Mouse (Mus musculus) hematopoietic stem cell, adult 5-6 weeks (primary cell): ENCODE data around the gene Krt6a. TPM values are rescaled to one million over a fixed set of nuclear protein-coding genes. Genes with fewer than 3 reads are reported as not detected.
"Not testable (repeated sequence)": the region's sequence is repeated elsewhere in the genome, so short reads cannot be mapped to it uniquely, and the experiment has no call there.

Experiments used
- ATAC-seq, 2 experiments: fragments of 125-278 bp in 1 of 2; replicated peaks in 1 of 2; 2 replicates each; pipeline ENCODE4 v1.8.0; 2016 to 2017; ENCODE audit warnings: inconsistent platforms in 2 of 2, mild to moderate bottlenecking in 2 of 2, moderate number of reproducible peaks in 2 of 2, low read depth in 1 of 2, moderate TSS enrichment in 1 of 2; ENCODE audit not compliant: low FRiP score in 2 of 2, poor library complexity in 2 of 2, severe bottlenecking in 2 of 2, insufficient read depth in 1 of 2, low TSS enrichment in 1 of 2
- total RNA-seq: library from RNA; stranded (forward); fragments of 172-1452, 232-1000 nt; gene quantifications from 2 replicates; pipeline ENCODE4 v1.2.3, GENCODE M21; 2017

The Krt6a gene
- total RNA-seq = not detected in 2 replicates

DNA sequence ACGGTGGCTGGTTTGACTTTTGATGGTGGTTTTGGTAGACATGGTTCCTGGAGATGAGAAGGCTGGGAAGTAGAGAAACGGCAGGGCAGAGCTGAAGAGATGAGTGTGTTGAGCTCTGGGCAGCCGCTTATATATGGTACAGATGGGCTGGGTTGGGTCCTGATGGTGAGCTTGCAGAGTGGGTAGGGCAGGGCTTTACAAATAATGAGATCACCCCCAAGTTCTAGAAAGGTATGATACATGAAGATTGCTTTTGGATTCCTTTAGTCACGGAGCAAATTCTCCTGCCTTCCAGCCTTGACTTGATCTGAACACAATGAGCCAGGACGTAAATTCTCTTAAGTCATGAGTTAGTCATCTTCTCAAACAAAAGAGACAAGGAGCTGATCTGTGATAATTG lies at the start of gene Krt6a:
Gene Krt6a (minus strand): TSS at position 101 of the 400 bp plus-strand sequence.
- no peak for ATAC-seq

DNA sequence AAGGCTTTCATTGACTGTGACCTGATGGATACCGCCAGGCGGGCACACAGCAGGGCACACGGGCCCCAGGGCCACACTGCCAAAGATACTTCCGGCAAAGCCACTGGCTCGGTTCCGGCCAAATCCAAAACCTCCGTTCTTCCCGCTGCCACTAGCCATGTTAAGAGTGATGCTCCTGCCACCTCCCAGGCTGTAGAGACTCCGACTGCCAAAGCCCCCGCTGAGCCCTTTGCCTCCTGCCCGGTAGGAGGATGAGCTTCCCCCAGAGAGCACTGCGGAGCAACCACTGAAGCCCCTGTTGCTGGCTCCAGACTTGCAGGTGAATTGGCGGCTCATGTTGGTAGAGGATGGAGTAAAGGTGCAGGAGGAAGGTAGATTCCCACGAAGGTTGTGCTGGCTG lies 48.6 kb upstream of the Krt6a start, which contains the start of gene Krt71:
Gene Krt71 (minus strand): TSS at position 399 of the 400 bp plus-strand sequence.
- ATAC-seq = no peak

DNA sequence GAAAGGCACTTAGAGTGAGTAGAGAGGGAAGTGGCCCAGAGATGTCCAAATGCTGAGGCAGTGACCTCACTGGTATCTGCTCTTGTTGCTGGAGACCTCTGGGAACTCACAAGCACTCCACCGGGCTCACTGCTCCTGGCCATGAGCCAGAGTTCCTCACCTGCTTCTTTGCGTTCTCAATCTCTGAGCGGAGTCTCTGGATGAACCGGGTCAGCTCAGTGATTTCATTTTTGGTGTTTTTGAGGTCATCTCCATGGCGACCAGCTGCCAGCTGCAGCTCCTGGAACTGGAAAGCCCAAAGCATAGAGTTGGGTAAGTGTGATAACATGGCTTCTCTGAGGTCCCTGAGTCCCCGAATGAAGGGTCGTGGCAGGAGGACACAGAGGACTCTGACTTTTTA lies 43.7 kb upstream of the Krt6a start:
- ATAC-seq = no peak

DNA sequence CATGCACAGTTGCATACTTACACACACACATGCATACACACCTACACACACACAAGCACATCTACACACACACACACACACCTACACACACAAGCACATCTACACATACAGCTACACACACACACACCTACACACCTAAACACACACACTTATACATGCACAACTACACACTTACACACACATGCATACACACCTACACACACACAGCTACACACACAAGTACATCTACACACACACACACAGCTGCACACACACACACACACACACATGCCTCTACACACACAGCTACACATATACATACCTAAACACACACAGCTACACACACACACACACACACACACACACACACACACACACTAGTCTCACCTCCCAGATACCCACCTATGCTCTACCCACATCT lies 36.5 kb upstream of the Krt6a start:
- no peak for ATAC-seq

DNA sequence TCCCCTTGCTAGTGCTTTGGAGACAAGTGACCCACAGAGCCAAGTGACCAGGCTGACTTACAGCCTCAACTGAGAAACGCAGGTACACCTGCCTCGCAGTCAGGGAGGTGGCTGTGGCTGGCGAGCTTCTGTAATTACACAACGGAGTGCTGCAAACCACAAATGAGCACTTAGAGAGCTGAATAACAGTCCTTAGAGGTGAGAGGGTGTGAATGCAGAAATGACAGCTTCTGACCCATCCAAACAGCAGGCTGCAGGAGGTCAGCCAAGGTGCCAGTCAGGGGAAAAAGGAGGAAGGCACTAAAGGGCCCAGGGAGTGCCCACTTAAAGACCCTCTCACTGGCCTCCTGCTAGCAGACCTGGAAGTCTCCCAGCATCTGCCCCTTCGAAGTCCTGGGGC lies 30.6 kb upstream of the Krt6a start:
- ATAC-seq = no peak

DNA sequence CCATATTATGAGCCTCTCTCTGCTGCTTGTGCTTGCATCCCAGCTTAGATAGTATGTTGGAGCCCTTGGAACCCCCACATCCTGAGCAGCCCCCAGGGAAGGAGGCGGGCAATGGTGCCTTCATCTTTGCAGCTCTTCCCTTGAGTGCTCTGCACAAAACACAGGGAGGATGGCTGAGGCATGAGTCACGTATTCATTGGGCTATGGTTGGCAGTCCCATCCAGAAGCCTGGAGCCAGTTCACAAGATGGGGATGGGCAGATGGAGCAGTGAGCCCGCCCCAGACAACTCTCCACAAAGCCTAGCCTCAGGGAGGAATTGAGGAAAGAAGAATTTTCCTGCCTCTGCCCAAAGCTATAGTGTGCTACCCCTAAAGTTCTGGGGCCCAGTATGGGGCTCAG lies 21.7 kb upstream of the Krt6a start:
- ATAC-seq = no peak

DNA sequence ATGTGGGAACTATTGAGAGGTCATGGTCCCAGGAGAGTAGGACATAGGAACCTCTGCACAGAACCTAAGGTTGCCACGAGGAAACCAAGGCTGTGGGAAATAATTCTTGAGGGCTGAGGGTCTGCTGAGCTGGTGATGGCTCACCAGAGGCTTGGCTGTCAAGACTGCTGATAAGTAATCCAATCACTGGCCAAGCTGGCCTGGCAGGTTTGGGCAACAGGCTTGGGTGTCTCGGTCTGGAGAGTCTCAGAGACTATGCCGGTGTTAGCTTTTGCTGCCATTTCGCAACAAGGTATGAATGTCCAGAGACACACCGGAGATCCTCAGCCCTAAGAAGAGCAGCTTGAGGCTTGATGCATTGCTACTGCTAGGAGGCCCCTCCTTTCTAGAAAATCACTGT lies 20.2 kb upstream of the Krt6a start:
- ATAC-seq = 0 out of 4 replicates have a peak, but pooled peaks of 1 of the 2 experiments have one; percentile 14

DNA sequence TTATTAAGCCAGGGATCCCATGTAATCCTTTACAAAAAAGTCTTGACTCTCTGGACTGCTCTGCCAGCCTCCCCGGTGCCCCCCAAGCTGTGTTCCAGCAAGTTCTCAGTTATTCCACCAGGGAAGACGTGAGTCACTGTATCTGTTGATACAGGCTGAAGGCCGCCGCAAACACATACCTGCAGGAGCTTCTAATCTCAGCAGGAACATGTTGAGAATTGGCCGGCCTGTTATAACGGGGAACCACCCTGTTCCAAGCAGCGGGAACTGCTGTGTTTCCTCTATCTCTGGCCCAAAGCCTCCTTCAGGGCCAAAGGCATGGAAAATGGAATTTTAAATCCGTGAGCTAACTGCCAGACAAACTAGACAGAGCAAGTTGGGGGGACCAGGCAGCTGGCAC lies 19.6 kb upstream of the Krt6a start:
- no peak for ATAC-seq

DNA sequence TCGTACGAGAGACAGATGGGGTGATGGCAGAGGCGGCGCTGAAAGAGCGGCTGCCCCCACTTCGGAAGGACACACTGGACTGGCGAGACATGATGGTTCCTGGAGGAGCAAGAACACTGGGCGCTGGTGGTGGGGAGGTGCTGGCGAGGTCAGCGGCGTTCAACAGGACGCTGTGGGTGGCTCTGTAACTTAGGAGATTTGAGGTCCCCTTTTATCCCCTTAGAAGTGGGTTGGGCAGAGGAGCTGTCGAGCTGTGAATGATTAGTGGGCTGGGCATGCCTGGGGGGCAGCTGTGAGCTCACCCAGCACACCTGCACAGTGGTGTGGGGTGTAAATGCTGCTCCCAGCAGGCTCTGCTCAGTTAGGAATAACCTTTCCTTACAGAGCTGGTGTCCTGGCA lies 18.6 kb upstream of the Krt6a start, which contains the start of gene Krt5:
Gene Krt5 (minus strand): TSS at position 179 of the 400 bp plus-strand sequence.
- ATAC-seq = no peak

DNA sequence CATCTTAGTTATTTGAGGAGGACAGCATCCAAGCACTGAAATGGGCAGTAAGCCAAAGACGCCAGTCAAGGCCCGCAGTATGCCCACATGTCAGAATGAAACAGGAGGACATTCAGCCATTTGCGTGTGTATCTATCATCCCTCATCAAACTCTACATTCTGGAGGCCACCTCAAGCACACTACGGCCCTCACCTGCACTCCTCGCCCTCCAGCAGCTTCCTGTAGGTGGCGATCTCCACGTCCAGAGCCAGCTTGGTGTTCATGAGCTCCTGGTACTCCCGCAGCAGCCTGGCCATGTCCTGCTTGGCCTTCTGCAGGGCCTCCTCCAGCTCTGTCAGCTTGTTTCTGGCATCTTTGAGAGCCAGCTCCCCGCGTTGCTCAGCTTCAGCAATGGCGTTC lies 14.6 kb upstream of the Krt6a start:
- no peak for ATAC-seq

DNA sequence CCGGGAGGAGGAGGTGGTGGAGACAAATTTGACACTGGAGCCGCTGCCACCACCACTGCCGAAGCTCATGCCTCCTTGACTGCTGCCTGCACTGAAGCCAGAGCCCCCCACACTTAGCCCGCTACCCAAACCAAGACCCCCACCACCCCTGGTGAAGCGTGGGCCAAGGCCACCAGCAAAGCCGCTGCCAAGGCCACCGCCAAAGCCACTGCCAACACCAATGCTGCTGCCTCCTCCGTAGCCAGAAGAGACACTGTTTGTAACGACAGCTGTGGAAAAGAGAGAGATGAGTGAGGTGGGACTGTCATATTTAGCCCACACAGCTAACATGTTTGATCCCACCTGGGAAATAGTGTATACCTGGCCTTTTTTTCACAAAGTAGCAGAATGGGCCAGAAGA lies 13.3 kb upstream of the Krt6a start:
- no peak for ATAC-seq

DNA sequence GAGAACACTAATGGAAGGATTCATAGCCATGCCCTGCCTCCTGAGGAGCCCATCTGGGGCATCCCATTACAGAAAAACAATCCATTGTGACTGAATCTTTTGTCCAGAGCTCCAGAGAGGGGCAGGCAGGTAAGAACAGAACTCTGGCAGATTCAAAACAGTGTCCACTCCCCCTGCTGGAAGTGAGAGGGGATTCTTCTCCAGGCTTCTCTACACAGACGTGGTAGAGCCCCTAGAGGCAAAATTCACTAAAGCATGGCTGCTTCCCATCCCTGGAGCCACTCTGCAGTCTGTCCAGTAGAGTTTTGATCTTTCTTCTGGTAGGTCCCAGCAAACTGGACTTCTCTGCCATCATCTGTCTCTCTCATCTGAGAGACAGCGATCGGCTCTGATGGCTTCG lies 10.0 kb upstream of the Krt6a start:
- peak; percentile 32 to 56; a peak in 1 of 4 replicates for ATAC-seq

DNA sequence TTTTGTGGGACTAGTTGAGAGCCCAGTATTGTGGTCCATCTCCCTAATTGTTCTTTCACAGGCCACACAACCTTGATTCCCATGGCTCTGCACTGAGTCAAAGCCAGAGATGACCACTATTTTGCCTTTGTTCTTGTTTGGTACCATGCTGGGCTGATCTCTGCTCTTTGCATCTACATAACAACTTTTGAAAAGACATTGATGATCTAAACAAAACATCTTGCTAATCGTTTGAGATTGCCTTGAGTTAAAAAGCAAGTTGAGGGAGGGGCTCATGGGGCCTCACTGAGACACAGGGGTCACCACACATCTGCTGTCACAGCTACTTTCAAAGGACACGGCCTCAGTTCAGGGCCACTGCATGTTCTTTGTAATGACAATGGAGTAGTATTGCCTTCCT lies 8.3 kb upstream of the Krt6a start:
- ATAC-seq = no peak

DNA sequence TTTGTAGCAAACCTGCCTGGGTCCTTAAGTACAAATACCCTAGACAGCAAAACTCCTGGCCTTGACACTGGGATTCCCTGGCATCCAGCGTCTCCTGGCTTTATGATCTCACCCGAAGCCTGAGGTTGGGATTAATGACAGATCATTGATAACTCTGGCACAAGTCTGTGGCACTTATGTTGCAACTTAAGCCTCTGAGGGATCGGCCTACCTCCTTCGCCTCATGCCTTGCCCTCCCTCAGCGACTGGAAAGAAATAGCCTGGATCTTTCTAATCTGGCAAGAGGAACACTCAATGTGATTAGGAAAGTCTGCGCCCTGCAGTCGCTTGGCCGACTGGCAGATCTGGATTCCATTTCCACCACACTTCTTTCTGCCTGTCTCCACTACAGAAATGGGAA lies 5.8 kb upstream of the Krt6a start:
- no peak for ATAC-seq

DNA sequence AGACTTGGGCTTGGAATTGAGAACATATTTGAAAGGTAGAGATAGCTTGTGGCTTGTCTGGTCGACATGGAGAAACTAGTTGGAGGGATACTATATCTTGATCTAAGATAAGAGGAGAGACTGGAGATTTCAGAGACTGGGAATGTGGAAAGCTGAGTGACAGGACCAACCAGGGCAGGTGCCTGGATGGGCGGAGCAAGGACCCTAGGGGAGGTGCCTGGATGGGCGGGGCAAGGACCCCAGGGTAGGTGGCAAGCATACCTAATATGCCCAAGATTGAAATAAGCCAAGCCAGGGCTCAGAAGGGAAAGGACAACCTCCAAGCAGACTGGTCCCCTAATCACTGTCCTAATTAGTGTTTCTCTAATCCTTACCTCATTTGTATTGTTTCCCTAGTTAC lies 5.1 kb upstream of the Krt6a start:
- ATAC-seq = no peak

DNA sequence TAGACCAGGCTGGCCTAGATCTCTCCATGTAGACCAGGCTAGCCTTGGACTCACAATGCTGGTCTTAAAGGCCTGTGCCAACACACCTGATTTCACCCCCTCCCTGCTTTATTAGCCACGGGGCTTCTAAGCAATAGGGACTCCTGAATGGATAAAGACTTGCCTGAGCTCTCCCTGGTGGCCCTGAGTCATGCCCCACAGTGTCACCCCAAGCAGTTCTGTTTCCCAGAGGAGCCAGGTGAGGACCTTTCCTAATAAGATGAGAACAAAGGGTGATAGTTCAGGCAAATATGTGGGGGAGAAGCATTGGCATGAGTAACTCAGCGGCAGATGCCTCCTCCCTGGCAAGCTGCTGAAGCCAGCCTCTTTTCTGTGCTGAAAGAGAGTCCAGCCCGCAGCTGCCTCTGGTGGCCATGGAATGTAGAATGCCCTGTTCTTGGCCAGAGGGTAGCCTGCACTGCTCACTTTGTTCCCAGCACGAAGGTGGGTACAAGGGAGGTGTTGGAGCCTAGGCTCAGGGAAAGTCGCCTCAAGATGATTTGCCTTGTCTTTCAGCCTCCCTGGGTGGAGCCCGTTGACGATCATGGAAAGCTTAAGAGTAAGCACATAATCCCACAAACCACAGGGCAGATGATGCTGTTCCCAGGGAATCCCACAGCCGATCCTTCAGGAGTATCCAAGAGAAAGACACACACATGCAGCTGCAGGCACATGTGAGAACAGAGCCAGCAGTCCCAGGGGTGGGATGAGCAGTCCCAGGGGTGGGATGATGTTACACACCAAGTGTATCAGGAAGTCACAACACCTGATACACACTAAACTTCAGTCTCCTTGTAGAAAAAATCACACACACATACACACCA lies 3.5 kb upstream of the Krt6a start:
- ATAC-seq = no peak

DNA sequence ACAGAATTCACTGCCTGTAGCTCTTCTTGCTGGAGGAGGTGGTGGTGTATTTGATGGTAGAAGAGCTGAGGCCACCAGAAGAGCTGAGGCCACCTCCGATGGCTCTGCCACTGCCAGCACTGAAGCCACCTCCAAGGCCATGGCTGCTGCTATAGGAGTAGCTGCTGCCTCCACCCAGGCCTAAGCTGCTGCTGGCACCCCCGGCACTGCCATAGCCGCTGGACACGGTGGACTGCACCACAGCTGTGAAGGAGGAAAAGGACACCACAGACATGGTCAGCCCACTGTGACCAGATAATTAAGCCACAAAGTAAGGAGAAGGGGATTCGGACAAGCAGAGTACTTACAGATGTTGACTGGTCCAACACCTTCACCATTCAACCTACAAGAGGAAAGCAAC lies 3.6 kb downstream of the Krt6a start:
- ATAC-seq = not testable (repeated sequence)

DNA sequence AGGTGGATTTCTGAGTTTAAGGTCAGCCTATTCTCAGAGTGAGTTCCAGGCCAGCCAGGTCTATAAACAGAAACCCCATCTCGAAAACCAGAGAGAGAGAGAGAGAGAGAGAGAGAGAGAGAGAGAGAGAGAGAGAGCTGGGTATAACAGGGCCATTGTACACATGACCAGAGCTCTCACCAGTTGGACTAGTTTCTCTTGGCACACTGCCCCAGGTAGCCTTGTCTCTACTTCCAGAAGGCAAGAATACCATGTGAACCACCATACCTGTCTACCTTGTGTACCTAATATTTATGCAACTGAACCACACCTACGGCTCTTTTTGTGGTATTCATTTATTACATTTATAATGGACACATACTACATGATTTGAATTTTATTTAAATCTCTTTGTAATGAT lies 5.9 kb downstream of the Krt6a start:
- ATAC-seq = no peak

DNA sequence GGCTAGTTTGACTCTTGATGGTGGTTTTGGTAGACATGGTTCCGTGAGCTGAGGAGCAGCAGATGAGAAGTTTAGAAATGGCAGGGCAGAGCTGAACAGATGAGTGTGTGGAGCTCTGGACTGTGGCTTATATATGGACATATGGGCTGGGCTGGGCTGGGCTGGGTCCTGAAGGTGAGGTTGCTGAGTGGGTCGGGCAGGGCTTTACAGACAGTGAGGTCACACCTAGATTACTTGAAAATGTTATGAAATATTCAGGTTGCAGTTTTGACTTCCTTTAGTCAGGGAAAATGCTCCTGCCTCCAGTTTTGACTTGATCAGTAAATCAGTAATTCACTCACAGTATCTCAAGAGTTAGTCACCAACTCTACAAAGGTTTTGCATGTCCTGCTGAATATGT lies 13.9 kb downstream of the Krt6a start, which contains the start of gene Krt6b:
Gene Krt6b (minus strand): TSS at position 101 of the 400 bp plus-strand sequence.
- no peak for ATAC-seq
